Mouse (Mus musculus) megakaryocyte, embryonic 14.5 days (primary cell): Measurements from ENCODE around the gene St6galnac3.

Source experiments
- FLI1 ChIP-seq: IDR thresholded peaks from 2 replicates; pipeline ENCODE4 v1.6.1; 2012; ENCODE audit warnings: low read length, inconsistent platforms, mixed read lengths
- GATA1 ChIP-seq: IDR thresholded peaks from 3 replicates; pipeline ENCODE4 v1.6.1; 2012; ENCODE audit warnings: mixed read lengths, low read length, inconsistent platforms, borderline replicate concordance

DNA sequence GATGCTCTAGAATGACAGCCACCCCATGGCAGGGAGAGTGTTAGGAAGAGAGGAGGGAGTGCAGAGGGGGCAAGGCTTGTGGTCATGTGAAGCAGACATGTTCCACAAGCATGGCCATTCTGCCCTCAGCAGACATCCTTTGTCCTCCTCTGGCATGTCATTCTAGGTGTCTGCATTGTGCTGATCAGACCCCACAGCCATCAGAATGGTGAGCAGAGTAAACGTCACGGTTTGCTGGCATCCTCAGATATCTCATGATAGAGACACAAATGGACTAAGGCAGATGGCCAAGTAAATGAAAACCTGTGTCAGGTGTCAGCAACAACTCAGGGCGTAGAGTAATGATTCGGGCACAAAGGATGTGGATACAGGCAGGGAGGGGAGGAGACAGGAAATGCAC, 241.3 kb downstream of the St6galnac3 start:
- TF ChIP-seq GATA1, result no peak
- TF ChIP-seq FLI1, result no peak
